Mouse (Mus musculus) layer of hippocampus, adult 11-12 months (tissue): ENCODE data around the gene Taf11.
A peak's percentile ranks its signal among the peaks of the same experiment; 100 is the strongest.

ENCODE experiments used
- DNase-seq: peaks from one replicate; pipeline ENCODE4 v3.0.0; 2022; ENCODE audit warnings: low spot score

The Taf11 gene

GRCm38 (mm10) chr17:27920676-27921075 is 11.0 kb upstream of the Taf11 start:
- no peak for DNase-seq

- no peak for DNase-seq
Measured at GRCm38 (mm10) chr17:27916366-27916765, 6.7 kb upstream of the Taf11 start.

- no peak for DNase-seq
Measured at GRCm38 (mm10) chr17:27914742-27915141, 5.1 kb upstream of the Taf11 start.

- DNase-seq = no peak
Measured at GRCm38 (mm10) chr17:27911371-27911770, 1.7 kb upstream of the Taf11 start.

- peak; percentile 76 for DNase-seq
Measured at GRCm38 (mm10) chr17:27908888-27909621, 589 bp downstream of the Taf11 start, which contains the start of gene Anks1. Gene Anks1, plus strand, starts transcription at chr17:27909306.

GRCm38 (mm10) chr17:27908206-27908887 is 1.3 kb downstream of the Taf11 start:
- no peak for DNase-seq

GRCm38 (mm10) chr17:27907512-27908205 is 2.0 kb downstream of the Taf11 start:
- DNase-seq = peak; percentile 95

GRCm38 (mm10) chr17:27886499-27887210 is 23.0 kb downstream of the Taf11 start:
- DNase-seq = no peak

GRCm38 (mm10) chr17:27883994-27884393 is 25.6 kb downstream of the Taf11 start:
- DNase-seq = no peak

GRCm38 (mm10) chr17:27883129-27883528 is 26.5 kb downstream of the Taf11 start:
- DNase-seq = no peak

GRCm38 (mm10) chr17:27881518-27881917 is 28.1 kb downstream of the Taf11 start:
- no peak for DNase-seq

- no peak for DNase-seq
Measured at GRCm38 (mm10) chr17:27874510-27874909, 35.1 kb downstream of the Taf11 start.

- no peak for DNase-seq
Measured at GRCm38 (mm10) chr17:27873583-27873982, 36.1 kb downstream of the Taf11 start.

- DNase-seq = peak; percentile 58
Measured at GRCm38 (mm10) chr17:27871851-27872250, 37.8 kb downstream of the Taf11 start.

GRCm38 (mm10) chr17:27866737-27867136 is 42.9 kb downstream of the Taf11 start:
- no peak for DNase-seq

- no peak for DNase-seq
Measured at GRCm38 (mm10) chr17:27865461-27865860, 44.2 kb downstream of the Taf11 start.

- DNase-seq = no peak
Measured at GRCm38 (mm10) chr17:27859131-27859530, 50.5 kb downstream of the Taf11 start.

- DNase-seq = no peak
Measured at GRCm38 (mm10) chr17:27857649-27858475, 51.8 kb downstream of the Taf11 start.

- DNase-seq = no peak
Measured at GRCm38 (mm10) chr17:27856798-27857648, 52.6 kb downstream of the Taf11 start.

GRCm38 (mm10) chr17:27856265-27856797 is 53.3 kb downstream of the Taf11 start, which contains the start of gene Uhrf1bp1:
Gene Uhrf1bp1, plus strand, starts transcription at chr17:27856441.
- DNase-seq = peak; percentile 80
